Mouse (Mus musculus): ENCODE results near the gene Arid5a.

DNA sequence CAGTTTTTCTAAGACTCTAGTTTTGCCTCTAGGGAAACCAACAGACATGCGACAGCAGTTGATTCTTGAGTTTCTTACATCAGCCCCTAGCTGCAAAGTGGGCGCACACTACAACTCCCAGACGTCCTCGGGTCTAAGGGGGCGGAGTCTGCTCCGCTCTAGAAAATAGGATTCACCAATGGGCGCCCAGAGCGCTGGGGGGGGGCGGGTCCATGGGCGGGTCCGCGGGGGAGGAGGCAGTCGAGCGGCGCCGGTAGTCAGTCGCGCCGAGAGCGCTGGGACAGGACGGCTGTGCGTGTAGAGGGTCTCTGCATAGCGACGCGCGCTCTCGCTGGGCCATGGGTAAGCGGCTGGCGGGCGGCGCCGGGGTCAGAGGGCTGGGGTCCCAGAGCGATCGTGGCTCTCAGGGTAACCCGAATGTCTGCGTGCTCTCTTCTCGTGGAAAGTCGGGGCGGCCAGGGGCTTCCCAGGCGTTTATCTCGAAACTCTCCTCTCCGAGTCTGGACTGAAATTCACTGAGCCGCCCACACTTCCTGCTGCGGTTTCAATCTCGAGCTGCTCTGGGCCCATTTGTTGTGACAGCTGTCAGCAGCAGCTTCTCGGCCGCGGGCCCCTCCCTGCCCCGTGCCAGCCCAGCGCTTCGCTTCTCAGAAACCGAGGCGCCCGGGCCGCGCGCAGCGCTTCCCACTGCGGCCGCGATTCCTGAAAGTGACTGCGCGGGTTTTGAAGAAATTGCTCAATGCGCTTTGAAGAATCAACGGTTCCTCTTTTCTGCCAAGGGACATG, at the start of gene Arid5a:
- TF ChIP-seq CTCF (IDR thresholded peaks at IDR 0.05; ENCODE audit: control insufficient read depth, insufficient read depth, insufficient read length) = no peak
- TF ChIP-seq MAX (IDR thresholded peaks at IDR 0.05) = peak; percentile 60
- no peak for TF ChIP-seq FOSL1 (IDR thresholded peaks at IDR 0.05; ENCODE audit: insufficient read depth, low read length, poor library complexity, severe bottlenecking)
- no peak for TF ChIP-seq USF1 (IDR thresholded peaks at IDR 0.05; ENCODE audit: low read depth)
